Mouse (Mus musculus) thymus, adult 2 months (tissue): ENCODE data around the gene Stk11.

Source experiments
- CTCF ChIP-seq: fragments of 200-500 bp; IDR thresholded peaks from 2 replicates; pipeline ENCODE4 v1.5.1; 2012; ENCODE audit warnings: mild to moderate bottlenecking, control low read depth, low read length, moderate library complexity, borderline replicate concordance; ENCODE audit not compliant: control insufficient read depth, poor library complexity, insufficient read depth; ENCODE audit errors: extremely low read depth
- POLR2A ChIP-seq: fragments of 200-500 bp; IDR thresholded peaks from 2 replicates; pipeline ENCODE4 v1.6.1; 2012; ENCODE audit warnings: mild to moderate bottlenecking, low read length, control low read depth, moderate library complexity; ENCODE audit not compliant: control insufficient read depth, poor library complexity, insufficient read depth; ENCODE audit errors: extremely low read depth

DNA sequence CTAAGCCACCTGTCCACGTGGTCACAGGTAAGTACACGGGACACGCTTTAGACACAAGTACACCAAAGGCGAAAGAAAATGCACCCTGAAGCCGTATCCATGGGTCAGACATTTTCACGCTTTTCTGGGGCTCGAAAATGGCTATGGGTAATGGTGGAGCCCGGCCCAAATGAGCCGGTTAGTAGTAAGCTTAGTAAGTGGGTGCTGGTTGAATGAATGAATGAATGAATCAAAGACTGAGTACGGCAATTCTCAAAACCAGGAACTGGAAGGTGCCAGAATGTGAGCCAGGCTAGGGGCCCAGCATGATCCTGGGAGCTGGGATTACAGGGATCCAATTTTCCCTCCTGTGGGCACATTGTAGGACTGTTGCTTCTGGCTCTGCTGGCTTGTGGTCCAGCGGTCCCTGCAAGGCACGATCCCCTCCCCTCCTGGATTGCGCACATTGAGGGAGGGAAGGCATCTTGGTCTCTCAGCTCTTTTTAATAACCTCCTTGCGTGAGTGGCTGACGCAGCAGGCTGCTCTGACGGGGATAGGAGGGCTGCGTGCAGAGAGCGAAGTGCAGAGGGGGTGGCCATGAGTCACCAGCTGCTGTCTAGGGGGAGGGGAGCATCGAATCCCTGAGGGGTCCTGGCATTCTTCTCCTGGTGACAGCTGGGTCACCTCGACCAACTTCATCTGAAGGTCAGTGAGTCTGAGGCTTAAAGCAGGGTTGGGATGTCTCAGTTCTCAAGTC, 50.0 kb downstream of the Stk11 start, which contains the start of gene Cirbp:
- no peak for TF ChIP-seq POLR2A
- TF ChIP-seq CTCF: no peak
